Mouse (Mus musculus) testis, adult 2 months (tissue): ENCODE measurements at regions not wholly inside any gene's neighbourhood (a gene's known extent, or its start where the extent isn't known, plus 50 kb on each side); places are given as distances from the start of the nearest gene placed in this dataset.

ENCODE experiments used
- H3K27ac ChIP-seq: fragments of 200-500 bp; 2 replicates; pipeline ENCODE4 v1.5.1; 2012; ENCODE audit warnings: low read depth, low read length; ENCODE audit not compliant: control insufficient read depth, insufficient read depth
- H3K27me3 ChIP-seq: fragments of 200-500 bp; 2 replicates; pipeline ENCODE4 v1.6.1; 2012; ENCODE audit warnings: mild to moderate bottlenecking, low read length, moderate library complexity; ENCODE audit not compliant: control insufficient read depth, insufficient read depth
- H3K36me3 ChIP-seq: fragments of 200-500 bp; 2 replicates; pipeline ENCODE4 v1.6.1; 2012; ENCODE audit warnings: mild to moderate bottlenecking, low read length; ENCODE audit not compliant: control insufficient read depth, insufficient read depth
- H3K4me1 ChIP-seq: fragments of 200-500 bp; 2 replicates; pipeline ENCODE4 v1.6.1; 2012; ENCODE audit warnings: low read length; ENCODE audit not compliant: control insufficient read depth, insufficient read depth
- H3K4me3 ChIP-seq: fragments of 200-500 bp; 2 replicates; pipeline ENCODE4 v1.5.1; 2012; ENCODE audit warnings: low read depth, mild to moderate bottlenecking, low read length, moderate library complexity, mixed read lengths; ENCODE audit not compliant: control insufficient read depth
- CTCF ChIP-seq: fragments of 200-500 bp; IDR thresholded peaks from 2 replicates; pipeline ENCODE4 v1.5.1; 2012; ENCODE audit warnings: low read depth, mild to moderate bottlenecking, inconsistent platforms, low read length, moderate library complexity; ENCODE audit not compliant: control insufficient read depth, insufficient read depth, insufficient replicate concordance
- POLR2A ChIP-seq: fragments of 200-500 bp; IDR thresholded peaks from 2 replicates; pipeline ENCODE4 v1.6.1; 2012; ENCODE audit warnings: low read depth, mild to moderate bottlenecking, inconsistent platforms, low read length, moderate library complexity; ENCODE audit not compliant: control insufficient read depth

DNA sequence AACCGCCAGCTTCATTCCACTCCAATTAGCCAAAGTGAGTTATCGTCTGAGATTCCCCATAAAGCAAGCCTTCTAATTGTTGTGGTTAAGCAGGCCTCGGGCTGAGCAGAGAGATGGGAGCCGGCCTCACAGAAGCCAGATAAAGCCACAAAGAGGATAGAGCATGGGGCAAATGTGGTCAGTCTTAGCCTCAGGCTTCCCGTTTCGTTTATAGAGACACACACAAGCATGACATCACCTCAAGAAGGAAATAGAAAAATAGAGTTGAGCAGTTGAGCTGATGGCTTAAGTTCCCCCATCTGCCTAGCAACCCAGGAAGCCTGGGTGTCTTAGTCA is 125.5 kb downstream of the Ets2 start:
- H3K4me1 ChIP-seq = peaks cover 4% of the 10 kb centered on the region; the same call in 1 of the 2 replicates
- H3K27me3 ChIP-seq = no peaks in the 10 kb centered on the region
- no peak overlapping the region for H3K4me3 ChIP-seq
- H3K27ac ChIP-seq = no peak overlapping the region
- H3K36me3 ChIP-seq = no peaks in the 10 kb centered on the region
- TF ChIP-seq CTCF (no peak), POLR2A (no peak)

GRCm38 (mm10) chr16:95826681-95827401 is 125.0 kb downstream of the Ets2 start:
- no peaks in the 10 kb centered on the region for H3K36me3 ChIP-seq
- no peak for TF ChIP-seq CTCF
- TF ChIP-seq POLR2A = no peak
- H3K27me3 ChIP-seq = no peaks in the 10 kb centered on the region
- H3K4me1 ChIP-seq = peaks cover 4% of the 10 kb centered on the region; the same call in 1 of the 2 replicates
- no peak overlapping the region for H3K4me3 ChIP-seq
- H3K27ac ChIP-seq = no peak overlapping the region

DNA sequence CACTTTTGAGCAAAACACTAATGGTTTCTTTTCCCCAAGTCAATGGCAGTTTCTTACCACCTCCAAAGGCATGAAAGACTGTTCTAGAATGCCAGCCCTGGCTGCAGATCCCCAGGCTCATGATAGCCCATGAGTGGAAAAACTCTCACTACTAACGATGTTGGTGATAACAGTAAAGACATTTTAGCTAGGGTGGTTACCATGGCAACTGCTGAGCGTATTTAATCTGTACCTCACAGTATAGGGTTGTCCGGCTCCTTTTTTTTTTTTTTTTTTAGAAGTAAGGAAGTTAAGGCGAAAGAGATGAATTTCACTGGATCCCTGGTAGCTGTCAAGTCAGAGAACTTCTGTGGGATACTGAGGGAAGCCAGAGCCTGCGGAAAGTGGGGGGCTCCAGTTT is 123.8 kb downstream of the Ets2 start:
- H3K4me3 ChIP-seq = no peak overlapping the region
- TF ChIP-seq CTCF (no peak), POLR2A (no peak)
- no peak overlapping the region for H3K27ac ChIP-seq
- no peaks in the 10 kb centered on the region for H3K36me3 ChIP-seq
- H3K27me3 ChIP-seq = no peaks in the 10 kb centered on the region
- H3K4me1 ChIP-seq = peaks cover 4% of the 10 kb centered on the region; the same call in 1 of the 2 replicates

GRCm38 (mm10) chr16:95824720-95825534 is 123.1 kb downstream of the Ets2 start:
- Histone ChIP-seq H3K36me3 (no peaks in the 10 kb centered on the region), H3K4me1 (peaks cover 4% of the 10 kb centered on the region; the same call in 1 of the 2 replicates), H3K27me3 (no peaks in the 10 kb centered on the region), H3K4me3 (no peak overlapping the region), H3K27ac (no peak overlapping the region)
- TF ChIP-seq POLR2A (no peak), CTCF (no peak)

GRCm38 (mm10) chr16:95823803-95824202 is 121.9 kb downstream of the Ets2 start:
- Histone ChIP-seq H3K4me1 (peaks cover 4% of the 10 kb centered on the region; the same call in 1 of the 2 replicates), H3K27me3 (no peaks in the 10 kb centered on the region), H3K36me3 (no peaks in the 10 kb centered on the region), H3K4me3 (no peak overlapping the region), H3K27ac (no peak overlapping the region)
- TF ChIP-seq CTCF = no peak
- TF ChIP-seq POLR2A = no peak

- Histone ChIP-seq H3K4me3 (no peak overlapping the region), H3K36me3 (no peaks in the 10 kb centered on the region), H3K4me1 (peaks cover 4% of the 10 kb centered on the region; the same call in 1 of the 2 replicates), H3K27ac (no peak overlapping the region), H3K27me3 (no peaks in the 10 kb centered on the region)
- TF ChIP-seq CTCF (no peak), POLR2A (no peak)
Observed at GRCm38 (mm10) chr16:95821080-95821479, 119.2 kb downstream of the Ets2 start.

- Histone ChIP-seq H3K27me3 (no peaks in the 10 kb centered on the region), H3K4me1 (peaks cover 4% of the 10 kb centered on the region; the same call in 1 of the 2 replicates), H3K36me3 (no peaks in the 10 kb centered on the region), H3K4me3 (no peak overlapping the region), H3K27ac (no peak overlapping the region)
- TF ChIP-seq CTCF = no peak
- no peak for TF ChIP-seq POLR2A
Observed at GRCm38 (mm10) chr16:95820606-95821005, 118.7 kb downstream of the Ets2 start.
